Mouse (Mus musculus) kidney, adult 18-20 months (tissue): ENCODE measurements around the gene Qpctl.
A peak's percentile ranks its signal among the peaks of the same experiment; 100 is the strongest.

ENCODE experiments used
- DNase-seq: peaks from one replicate; pipeline ENCODE4 v3.0.0; 2021

Gene Qpctl

GRCm38 (mm10) chr7:19119083-19119482 is 30.0 kb downstream of the Qpctl start:
- no peak for DNase-seq

- DNase-seq = peak; percentile 53
These were observed 30.9 kb downstream of the Qpctl start, which contains the start of gene Gm4969 for GRCm38 (mm10) chr7:19118028-19118771. Gene Gm4969, minus strand, starts transcription at chr7:19118368.

GRCm38 (mm10) chr7:19109565-19109964 is 39.5 kb downstream of the Qpctl start:
- no peak for DNase-seq

GRCm38 (mm10) chr7:19107436-19107835 is 41.7 kb downstream of the Qpctl start:
- no peak for DNase-seq

GRCm38 (mm10) chr7:19104486-19104885 is 44.6 kb downstream of the Qpctl start:
- no peak for DNase-seq

- DNase-seq = no peak
These were observed 45.4 kb downstream of the Qpctl start for GRCm38 (mm10) chr7:19103741-19104140.

GRCm38 (mm10) chr7:19100290-19100689 is 48.8 kb downstream of the Qpctl start:
- no peak for DNase-seq

GRCm38 (mm10) chr7:19098811-19099210 is 50.3 kb downstream of the Qpctl start:
- DNase-seq = no peak

GRCm38 (mm10) chr7:19097863-19098262 is 51.2 kb downstream of the Qpctl start:
- no peak for DNase-seq

- no peak for DNase-seq
These were observed 51.9 kb downstream of the Qpctl start for GRCm38 (mm10) chr7:19097217-19097616.

GRCm38 (mm10) chr7:19096421-19096976 is 52.6 kb downstream of the Qpctl start:
- no peak for DNase-seq

- DNase-seq = peak; percentile 55
These were observed 53.4 kb downstream of the Qpctl start for GRCm38 (mm10) chr7:19095751-19096110.

- peak; percentile 70 for DNase-seq
These were observed 54.0 kb downstream of the Qpctl start for GRCm38 (mm10) chr7:19094826-19095750.

- DNase-seq = no peak
These were observed 54.6 kb downstream of the Qpctl start, which contains the start of gene Six5 for GRCm38 (mm10) chr7:19094471-19094825. Gene Six5, plus strand, starts transcription at chr7:19094594.

GRCm38 (mm10) chr7:19093537-19094385 is 55.3 kb downstream of the Qpctl start:
- DNase-seq = peak; percentile 96

GRCm38 (mm10) chr7:19093174-19093521 is 55.9 kb downstream of the Qpctl start:
- DNase-seq = peak; percentile 92

GRCm38 (mm10) chr7:19092381-19093173 is 56.5 kb downstream of the Qpctl start:
- DNase-seq = peak; percentile 67

- no peak for DNase-seq
These were observed 57.2 kb downstream of the Qpctl start for GRCm38 (mm10) chr7:19091913-19092312.
